In the genomic region with DNA sequence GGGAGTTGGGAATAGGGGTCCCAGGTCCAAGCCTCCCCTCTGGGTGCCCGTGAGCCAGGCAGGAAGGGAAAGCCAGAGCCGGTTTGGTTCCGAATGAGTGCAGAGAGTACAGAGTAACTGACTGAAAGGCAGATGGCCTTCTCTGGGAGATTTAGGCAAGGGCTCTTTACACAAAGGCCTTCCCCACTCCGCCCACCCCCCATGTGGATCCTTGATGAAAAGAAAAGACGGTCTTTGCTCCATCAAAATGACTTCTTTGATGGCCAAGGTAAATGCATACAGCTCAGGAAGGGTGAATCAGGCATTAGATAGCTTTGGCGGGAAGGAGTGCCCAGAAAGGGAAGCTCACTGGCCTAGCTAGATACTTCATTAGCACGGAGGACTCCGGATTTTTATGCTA, we compare ENCODE assay signal across 20 mouse cellular contexts. TPM values are rescaled to one million over a fixed set of nuclear protein-coding genes. Genes with fewer than 3 reads are reported as not detected.
A peak's percentile ranks its signal among the peaks of the same experiment; 100 is the strongest.
DNase-seq lines count a peak whose midpoint lies in the region; ATAC-seq and TF ChIP-seq lines count a peak whose summit lies in the region.
"Had no signal": no experiment of that assay in that cellular context is flagged by ENCODE, and none has a peak within 500 bp of the region (broad histone marks: within the 10 kb centered on the region; RNA-seq: fewer than 3 reads in every experiment).

No protein-coding gene starts in this region.

- 51% methylated on average over 8 of the region's 8 CpGs for WGBS in forebrain, embryonic 13.5 days
- WGBS in forebrain, embryonic 12.5 days, result 46% methylated on average over 8 of the region's 8 CpGs
- 67% methylated on average over 8 of the region's 8 CpGs for WGBS in intestine, embryonic 16.5 days
- 58% methylated on average over 8 of the region's 8 CpGs for WGBS in intestine, embryonic 15.5 days

- H3K27me3 ChIP-seq in forebrain, embryonic 13.5 days, result 0 out of 2 replicates have a peak, but pooled peaks cover 2% of the 10 kb centered on the region
- no peaks in the 10 kb centered on the region for H3K27me3 ChIP-seq in forebrain, embryonic 12.5 days
- H3K27me3 ChIP-seq in intestine, embryonic 16.5 days (replicated peaks; ENCODE audit: control insufficient read depth, insufficient read depth, low read length), result no peaks in the 10 kb centered on the region
- no peaks in the 10 kb centered on the region for H3K27me3 ChIP-seq in intestine, embryonic 15.5 days (replicated peaks)
- no peaks in the 10 kb centered on the region for H3K27me3 ChIP-seq in E14TG2a.4 (ENCODE audit: insufficient read depth, low read length)
- H3K27me3 ChIP-seq: heart, embryonic 15.5 days; hindbrain, embryonic 13.5 days had no signal

- no peak overlapping the region for H3K4me2 ChIP-seq in forebrain, embryonic 13.5 days
- no peak overlapping the region for H3K4me2 ChIP-seq in forebrain, embryonic 12.5 days
- no peak overlapping the region for H3K4me2 ChIP-seq in intestine, embryonic 16.5 days (ENCODE audit: low read depth, low read length)
- no peak overlapping the region for H3K4me2 ChIP-seq in intestine, embryonic 15.5 days (replicated peaks)
- H3K4me2 ChIP-seq: heart, embryonic 15.5 days; hindbrain, embryonic 13.5 days had no signal

- no peak for TF ChIP-seq CTCF in E14TG2a.4 (conservative IDR thresholded peaks at IDR 0.05; ENCODE audit: low read length)

- peak; percentile 61 for DNase-seq in ZHBTc4 (ENCODE audit: low read depth, low spot score)
- DNase-seq in testis, postnatal 14 days (ENCODE audit: low spot score), result no peak
- DNase-seq: adrenal gland, postnatal 14 days; cerebellum, adult 11-12 months; cerebellum, adult 9-10 months; cerebellum, postnatal 25 days; gastrocnemius, postnatal 10 days; heart, adult 18-20 months had no signal

- no peak for ATAC-seq in forebrain, embryonic 13.5 days
- ATAC-seq in forebrain, embryonic 12.5 days (ENCODE audit: low FRiP score), result no peak
- ATAC-seq in intestine, embryonic 16.5 days, result no peak
- no peak for ATAC-seq in intestine, embryonic 15.5 days
- ATAC-seq: forebrain, embryonic 16.5 days; intestine, postnatal 0 days had no signal

- no peaks in the 10 kb centered on the region for H3K4me1 ChIP-seq in forebrain, embryonic 13.5 days
- H3K4me1 ChIP-seq in forebrain, embryonic 12.5 days, result no peaks in the 10 kb centered on the region
- H3K4me1 ChIP-seq in intestine, embryonic 16.5 days (ENCODE audit: control insufficient read depth, insufficient read depth, low read length), result no peaks in the 10 kb centered on the region
- H3K4me1 ChIP-seq in intestine, embryonic 15.5 days (replicated peaks), result no peaks in the 10 kb centered on the region
- H3K4me1 ChIP-seq in E14TG2a.4 (replicated peaks; ENCODE audit: low read depth, low read length), result peaks cover 29% of the 10 kb centered on the region
- H3K4me1 ChIP-seq: forebrain, embryonic 10.5 days; heart, embryonic 15.5 days; hindbrain, embryonic 13.5 days had no signal

- H3K4me3 ChIP-seq in forebrain, embryonic 13.5 days, result no peak overlapping the region
- no peak overlapping the region for H3K4me3 ChIP-seq in forebrain, embryonic 12.5 days (replicated peaks)
- no peak overlapping the region for H3K4me3 ChIP-seq in intestine, embryonic 16.5 days (ENCODE audit: low read length)
- H3K4me3 ChIP-seq in intestine, embryonic 15.5 days (replicated peaks), result no peak overlapping the region
- peak overlapping the region; percentile 50 for H3K4me3 ChIP-seq in E14TG2a.4 (replicated peaks; ENCODE audit: low read length)
- H3K4me3 ChIP-seq: forebrain, embryonic 10.5 days; heart, embryonic 10.5 days; heart, embryonic 15.5 days; hindbrain, embryonic 13.5 days had no signal

- H3K27ac ChIP-seq in forebrain, embryonic 13.5 days, result no peak overlapping the region
- H3K27ac ChIP-seq in forebrain, embryonic 12.5 days, result no peak overlapping the region
- H3K27ac ChIP-seq in intestine, embryonic 16.5 days (ENCODE audit: low read length), result no peak overlapping the region
- H3K27ac ChIP-seq in intestine, embryonic 15.5 days, result no peak overlapping the region
- H3K27ac ChIP-seq: forebrain, embryonic 10.5 days; heart, embryonic 10.5 days; heart, embryonic 15.5 days; hindbrain, embryonic 13.5 days had no signal

- H3K36me3 ChIP-seq in forebrain, embryonic 13.5 days (ENCODE audit: poor library complexity, severe bottlenecking), result no peaks in the 10 kb centered on the region
- no peaks in the 10 kb centered on the region for H3K36me3 ChIP-seq in forebrain, embryonic 12.5 days (replicated peaks)
- no peaks in the 10 kb centered on the region for H3K36me3 ChIP-seq in intestine, embryonic 16.5 days (ENCODE audit: control insufficient read depth, insufficient read depth, low read length)
- no peaks in the 10 kb centered on the region for H3K36me3 ChIP-seq in intestine, embryonic 15.5 days
- no peaks in the 10 kb centered on the region for H3K36me3 ChIP-seq in E14TG2a.4 (ENCODE audit: insufficient read depth, low read length)
- H3K36me3 ChIP-seq: forebrain, embryonic 10.5 days; G1E; heart, embryonic 10.5 days; heart, embryonic 15.5 days; hindbrain, embryonic 13.5 days had no signal

- 0 out of 2 replicates have a peak overlapping the region, but pooled peaks have one; percentile 0 for H3K9ac ChIP-seq in forebrain, embryonic 13.5 days
- no peak overlapping the region for H3K9ac ChIP-seq in forebrain, embryonic 12.5 days
- 0 out of 2 replicates have a peak overlapping the region, but pooled peaks have one; percentile 6 for H3K9ac ChIP-seq in intestine, embryonic 16.5 days (ENCODE audit: low read depth, low read length)
- no peak overlapping the region for H3K9ac ChIP-seq in intestine, embryonic 15.5 days
- H3K9ac ChIP-seq: heart, embryonic 15.5 days; hindbrain, embryonic 13.5 days had no signal

- no peaks in the 10 kb centered on the region for H3K9me3 ChIP-seq in forebrain, embryonic 13.5 days (replicated peaks)
- H3K9me3 ChIP-seq in forebrain, embryonic 12.5 days, result no peaks in the 10 kb centered on the region
- no peaks in the 10 kb centered on the region for H3K9me3 ChIP-seq in intestine, embryonic 16.5 days (ENCODE audit: control insufficient read depth, low read length)
- H3K9me3 ChIP-seq in intestine, embryonic 15.5 days, result no peaks in the 10 kb centered on the region
- 0 out of 2 replicates have a peak, but pooled peaks cover 3% of the 10 kb centered on the region for H3K9me3 ChIP-seq in E14TG2a.4 (ENCODE audit: low read length)
- H3K9me3 ChIP-seq: forebrain, embryonic 10.5 days; G1E; heart, embryonic 10.5 days; heart, embryonic 15.5 days; hindbrain, embryonic 13.5 days had no signal

RNA-seq across cellular contexts. Expression of gene Scyl1, which starts 7.1 kb away (rescaled TPM):
- 56.4 and 62.6 TPM in 2 replicates for polyA plus RNA-seq in forebrain, embryonic 13.5 days (2015; fragmentation: Nextera tagmentation; extraction: Ambion mirVana)
- polyA plus RNA-seq in forebrain, embryonic 12.5 days (2016; fragmentation: Nextera tagmentation; extraction: Ambion mirVana), result 63.4 and 65.3 TPM in 2 replicates
- 58.9 and 64.3 TPM in 2 replicates for polyA plus RNA-seq in intestine, embryonic 16.5 days (2015; fragmentation: Nextera tagmentation; extraction: Ambion mirVana)
- polyA plus RNA-seq in intestine, embryonic 15.5 days (2015; fragmentation: Nextera tagmentation; extraction: Ambion mirVana), result 60.6 and 60.9 TPM in 2 replicates

RNA-seq across cellular contexts. Expression of gene Ltbp3, which starts 37.6 kb away (rescaled TPM):
- polyA plus RNA-seq in forebrain, embryonic 13.5 days (2015; fragmentation: Nextera tagmentation; extraction: Ambion mirVana), result 8.3 and 13.1 TPM in 2 replicates
- polyA plus RNA-seq in forebrain, embryonic 12.5 days (2016; fragmentation: Nextera tagmentation; extraction: Ambion mirVana), result 10.0 and 12.0 TPM in 2 replicates
- polyA plus RNA-seq in intestine, embryonic 16.5 days (2015; fragmentation: Nextera tagmentation; extraction: Ambion mirVana), result 14.0 and 20.8 TPM in 2 replicates
- 20.7 and 21.7 TPM in 2 replicates for polyA plus RNA-seq in intestine, embryonic 15.5 days (2015; fragmentation: Nextera tagmentation; extraction: Ambion mirVana)

RNA-seq across cellular contexts. Expression of gene Fam89b, which starts 48.9 kb away (rescaled TPM):
- 199 and 204 TPM in 2 replicates for polyA plus RNA-seq in forebrain, embryonic 13.5 days (2015; fragmentation: Nextera tagmentation; extraction: Ambion mirVana)
- polyA plus RNA-seq in forebrain, embryonic 12.5 days (2016; fragmentation: Nextera tagmentation; extraction: Ambion mirVana), result 170 and 172 TPM in 2 replicates
- polyA plus RNA-seq in intestine, embryonic 16.5 days (2015; fragmentation: Nextera tagmentation; extraction: Ambion mirVana), result 56.6 and 57.8 TPM in 2 replicates
- 68.7 and 69.6 TPM in 2 replicates for polyA plus RNA-seq in intestine, embryonic 15.5 days (2015; fragmentation: Nextera tagmentation; extraction: Ambion mirVana)

RNA-seq across cellular contexts. Expression of gene Ehbp1l1, which starts 52.2 kb away (rescaled TPM):
- 5.3 and 6.7 TPM in 2 replicates for polyA plus RNA-seq in forebrain, embryonic 13.5 days (2015; fragmentation: Nextera tagmentation; extraction: Ambion mirVana)
- polyA plus RNA-seq in forebrain, embryonic 12.5 days (2016; fragmentation: Nextera tagmentation; extraction: Ambion mirVana), result 6.1 and 6.7 TPM in 2 replicates
- 48.6 and 49.7 TPM in 2 replicates for polyA plus RNA-seq in intestine, embryonic 16.5 days (2015; fragmentation: Nextera tagmentation; extraction: Ambion mirVana)
- 38.6 and 40.1 TPM in 2 replicates for polyA plus RNA-seq in intestine, embryonic 15.5 days (2015; fragmentation: Nextera tagmentation; extraction: Ambion mirVana)

Comparison
In these comparisons a context has a peak if more than half of its experiments do, and no peak if none do; other contexts are left out.
1. H3K9ac ChIP-seq: peak in forebrain, embryonic 13.5 days (single experiment) and intestine, embryonic 16.5 days (single experiment); none in forebrain, embryonic 12.5 days (single experiment) and intestine, embryonic 15.5 days (single experiment).